Mouse (Mus musculus) forebrain, embryonic 16.5 days (tissue): ENCODE measurements around the gene Bmper. TPM values are rescaled to one million over a fixed set of nuclear protein-coding genes. Genes with fewer than 3 reads are reported as not detected.

ENCODE experiments used
- ATAC-seq: fragments of 200-750 bp; cut with Nextera tagmentation; 2 replicates; pipeline ENCODE4 v1.8.0; 2017; ENCODE audit warnings: mild to moderate bottlenecking, moderate library complexity
- H3K27ac ChIP-seq: fragments of 300-500 bp; sonication (generic); 2 replicates; pipeline ENCODE4 v1.5.1; 2014; ENCODE audit warnings: low read length, control low read depth
- H3K27me3 ChIP-seq: fragments of 300-500 bp; sonication (generic); replicated peaks from 2 replicates; pipeline ENCODE4 v1.6.1; 2014; ENCODE audit warnings: low read length; ENCODE audit not compliant: control insufficient read depth, insufficient read depth
- H3K36me3 ChIP-seq: fragments of 300-500 bp; sonication (generic); 2 replicates; pipeline ENCODE4 v1.6.1; 2014; ENCODE audit not compliant: control insufficient read depth, insufficient read depth
- H3K4me1 ChIP-seq: fragments of 300-500 bp; sonication (generic); replicated peaks from 2 replicates; pipeline ENCODE4 v1.6.1; 2014; ENCODE audit warnings: low read length; ENCODE audit not compliant: control insufficient read depth, insufficient read depth
- H3K4me2 ChIP-seq: fragments of 300-500 bp; sonication (generic); 2 replicates; pipeline ENCODE4 v1.6.1; 2014; ENCODE audit warnings: mild to moderate bottlenecking, low read length, control low read depth
- H3K4me3 ChIP-seq: fragments of 300-500 bp; sonication (generic); replicated peaks from 2 replicates; pipeline ENCODE4 v1.5.1; 2014; ENCODE audit warnings: mild to moderate bottlenecking, low read length, control low read depth
- H3K9ac ChIP-seq: fragments of 300-500 bp; sonication (generic); replicated peaks from 2 replicates; pipeline ENCODE4 v1.6.1; 2014; ENCODE audit warnings: low read depth, low read length, control low read depth
- H3K9me3 ChIP-seq: fragments of 300-500 bp; sonication (generic); 2 replicates; pipeline ENCODE4 v1.6.1; 2016; ENCODE audit warnings: low read length; ENCODE audit not compliant: control insufficient read depth
- WGBS: fragments of 180-500 bp; shearing (Covaris S2); extraction: QIAGEN DNeasy Blood & Tissue Kit; methylation state at CpG from one replicate; pipeline ENCODE4 v1.1.7; 2014; 5-methylcytosine and 5-hydroxymethylcytosine counted together
- polyA plus RNA-seq: library from polyadenylated mRNA; unstranded; fragments of >200 nt; fragmentation: Nextera tagmentation; extraction: Ambion mirVana; gene quantifications from 2 replicates; pipeline ENCODE4 v1.2.1, GENCODE M21; 2015

The Bmper gene
- polyA plus RNA-seq, 1 experiment from 2014 or later: 13.6 TPM

DNA sequence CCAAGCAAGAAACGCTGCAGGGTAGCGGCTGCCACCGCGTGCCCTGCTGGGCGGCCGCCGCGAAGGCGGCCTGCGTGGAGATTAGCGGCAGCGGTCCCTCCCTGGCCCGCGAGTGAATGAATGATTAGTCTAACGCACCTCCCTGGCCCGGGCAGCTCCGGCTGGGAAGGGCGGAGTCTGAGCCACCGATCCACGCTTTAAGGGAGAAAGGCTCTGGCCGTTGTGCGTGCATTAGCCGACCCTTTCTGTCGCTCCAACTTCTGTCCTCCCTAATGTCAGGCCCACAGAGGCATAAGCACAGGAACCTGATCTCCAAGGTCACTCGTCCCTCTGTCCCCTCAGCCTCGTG is 410 bp upstream of the Bmper start:
- ATAC-seq: peak; percentile 69
- H3K4me3 ChIP-seq: peak overlapping the region; percentile 82
- H3K36me3 ChIP-seq: no peaks in the 10 kb centered on the region
- peak overlapping the region; percentile 98 for H3K4me2 ChIP-seq
- H3K9ac ChIP-seq: peak overlapping the region; percentile 83
- peaks cover 16% of the 10 kb centered on the region for H3K4me1 ChIP-seq
- peaks cover 5% of the 10 kb centered on the region; the same call in 1 of the 2 replicates for H3K27me3 ChIP-seq
- under 1% methylated on average over 26 of the region's 26 CpGs for WGBS
- H3K27ac ChIP-seq: peak overlapping the region; percentile 82
- no peaks in the 10 kb centered on the region for H3K9me3 ChIP-seq

DNA sequence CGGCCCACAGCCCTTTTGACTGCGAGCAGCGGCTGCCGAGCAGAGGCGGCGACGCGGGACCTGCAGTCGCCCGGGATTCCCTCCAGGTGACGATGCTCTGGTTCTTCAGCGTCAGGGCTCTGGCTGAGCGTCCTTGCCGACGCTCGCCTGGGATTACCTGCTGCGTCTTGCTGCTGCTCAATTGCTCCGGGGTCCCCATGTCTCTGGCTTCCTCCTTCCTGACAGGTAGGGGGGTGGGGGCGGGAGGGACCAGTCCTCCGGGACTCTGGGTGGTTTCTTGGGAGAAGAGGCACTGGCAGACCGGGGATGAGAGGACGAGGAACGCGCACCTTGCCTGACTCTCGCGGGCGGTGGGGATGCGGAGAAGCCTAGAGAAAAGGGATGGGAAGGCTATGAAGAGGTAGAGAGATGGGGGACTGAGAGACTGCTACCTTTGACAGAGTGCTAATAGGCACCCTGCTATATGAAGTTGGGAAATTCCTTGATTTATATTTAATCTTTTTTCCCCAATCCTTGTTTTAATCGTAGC is 737 bp downstream of the Bmper start:
- peak overlapping the region; percentile 83 for H3K9ac ChIP-seq
- peaks cover 5% of the 10 kb centered on the region; the same call in 1 of the 2 replicates for H3K27me3 ChIP-seq
- peak overlapping the region; percentile 82 for H3K4me3 ChIP-seq
- H3K27ac ChIP-seq: peak overlapping the region; percentile 82
- no peaks in the 10 kb centered on the region for H3K9me3 ChIP-seq
- under 1% methylated on average over 29 of the region's 29 CpGs for WGBS
- peaks cover 16% of the 10 kb centered on the region for H3K4me1 ChIP-seq
- H3K36me3 ChIP-seq: no peaks in the 10 kb centered on the region
- no peak; the same call in none of the 2 replicates for ATAC-seq
- peak overlapping the region; percentile 98 for H3K4me2 ChIP-seq

DNA sequence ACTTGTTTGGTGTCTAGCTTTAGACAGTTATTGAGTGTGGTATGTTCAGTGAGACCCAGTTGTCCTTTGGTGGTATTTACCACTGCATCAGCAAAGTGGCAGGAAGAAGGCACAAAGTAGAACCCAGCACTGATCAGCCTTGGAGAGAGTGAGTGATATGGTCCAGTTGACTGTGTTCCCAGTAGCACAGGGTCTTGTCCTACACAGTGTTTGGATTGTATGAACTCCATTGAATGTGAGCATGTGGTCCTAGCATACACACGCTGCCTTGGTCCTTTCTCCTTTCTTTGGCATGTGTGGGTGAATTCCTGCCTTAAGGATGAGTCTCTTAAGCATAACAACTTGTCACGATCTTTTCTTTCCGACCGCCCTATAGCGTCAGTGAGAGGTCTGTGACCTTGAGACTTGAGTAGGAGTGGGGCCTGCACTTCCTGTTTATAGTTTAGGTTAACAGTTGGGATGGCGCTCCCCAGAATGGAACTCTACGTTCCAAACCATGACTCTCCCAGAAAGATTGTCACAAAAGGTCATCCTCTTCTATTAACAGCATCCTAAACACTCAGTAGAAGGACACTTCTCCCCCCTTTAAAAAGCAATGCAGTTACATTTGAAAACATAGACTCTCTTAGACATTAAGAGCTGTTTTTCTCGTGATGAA is 10.7 kb downstream of the Bmper start:
- Histone ChIP-seq H3K4me1 (0 out of 2 replicates have a peak, but pooled peaks cover 2% of the 10 kb centered on the region), H3K9ac (no peak overlapping the region), H3K27me3 (no peaks in the 10 kb centered on the region), H3K9me3 (no peaks in the 10 kb centered on the region), H3K4me2 (no peak overlapping the region), H3K36me3 (no peaks in the 10 kb centered on the region), H3K4me3 (no peak overlapping the region), H3K27ac (no peak overlapping the region)
- no peak for ATAC-seq
- WGBS: 91% methylated on average over 8 of the region's 8 CpGs

DNA sequence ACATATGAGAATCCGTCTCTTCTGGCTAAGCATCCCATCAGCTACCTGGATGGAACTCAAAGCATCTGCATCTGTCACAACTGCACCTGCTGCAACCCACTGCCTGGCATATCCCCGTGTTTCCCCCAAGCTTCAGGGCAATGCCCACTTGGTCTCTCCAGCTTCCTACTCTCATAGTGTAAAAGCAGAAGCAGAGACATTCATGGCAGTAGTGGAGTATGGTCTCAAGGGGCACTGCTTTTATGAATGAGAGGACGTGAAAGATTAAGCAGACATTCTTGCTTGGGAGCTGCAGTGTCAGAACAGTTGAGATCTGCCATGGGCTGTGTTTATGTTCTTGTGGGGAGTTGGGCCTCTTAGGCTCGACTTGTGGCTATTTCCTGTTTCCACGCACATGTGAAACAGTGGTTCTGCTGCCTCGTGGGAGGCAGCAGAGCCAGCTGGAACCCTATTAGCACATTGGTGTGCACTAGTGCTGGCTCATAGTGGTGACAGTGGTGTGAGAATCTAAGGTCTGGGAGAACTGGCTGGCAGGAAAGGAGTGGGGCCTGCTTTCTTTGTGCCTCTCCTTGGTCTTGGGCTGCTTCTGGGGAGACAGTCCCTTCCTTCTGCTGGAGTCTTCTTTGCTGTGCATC is 12.6 kb downstream of the Bmper start:
- Histone ChIP-seq H3K4me1 (0 out of 2 replicates have a peak, but pooled peaks cover 2% of the 10 kb centered on the region), H3K9me3 (no peaks in the 10 kb centered on the region), H3K4me3 (no peak overlapping the region), H3K4me2 (no peak overlapping the region), H3K9ac (no peak overlapping the region), H3K36me3 (no peaks in the 10 kb centered on the region), H3K27me3 (no peaks in the 10 kb centered on the region), H3K27ac (no peak overlapping the region)
- WGBS: 71% methylated on average over 6 of the region's 6 CpGs
- no peak for ATAC-seq

DNA sequence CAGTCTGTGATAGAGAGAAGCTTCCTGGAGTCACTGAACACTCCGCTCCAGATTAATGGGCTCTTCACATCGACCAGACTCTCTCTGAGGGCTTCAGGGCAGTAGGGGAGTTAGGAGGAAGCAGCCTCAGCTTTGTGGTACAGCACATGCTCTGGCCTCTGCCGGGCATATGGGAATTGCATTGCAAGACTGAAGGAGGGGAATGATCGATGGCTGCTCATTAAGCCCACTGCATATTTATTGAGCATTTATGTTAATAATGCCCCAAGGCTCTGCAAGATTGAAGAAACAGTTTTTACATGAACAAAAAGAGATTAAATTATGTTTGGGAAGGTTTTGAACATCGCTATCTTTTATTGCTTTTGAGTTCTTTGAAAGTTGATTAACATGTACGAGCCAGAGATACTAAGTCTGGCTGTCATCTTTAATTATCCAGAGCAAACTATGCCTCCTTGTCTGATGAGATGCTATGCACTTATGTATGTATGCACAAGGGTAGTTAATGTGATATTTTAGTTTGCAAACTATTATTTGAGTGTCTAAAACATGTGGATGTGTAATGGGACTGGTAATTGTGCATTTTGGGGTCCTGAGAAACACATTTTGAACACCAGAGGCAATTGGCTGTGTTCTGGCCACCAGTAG is 13.9 kb downstream of the Bmper start:
- no peak overlapping the region for H3K4me3 ChIP-seq
- no peak for ATAC-seq
- no peaks in the 10 kb centered on the region for H3K36me3 ChIP-seq
- H3K27ac ChIP-seq: no peak overlapping the region
- H3K9me3 ChIP-seq: no peaks in the 10 kb centered on the region
- no peak overlapping the region for H3K4me2 ChIP-seq
- H3K27me3 ChIP-seq: no peaks in the 10 kb centered on the region
- H3K9ac ChIP-seq: no peak overlapping the region
- WGBS: 57% methylated on average over 6 of the region's 6 CpGs
- 0 out of 2 replicates have a peak, but pooled peaks cover 2% of the 10 kb centered on the region for H3K4me1 ChIP-seq

DNA sequence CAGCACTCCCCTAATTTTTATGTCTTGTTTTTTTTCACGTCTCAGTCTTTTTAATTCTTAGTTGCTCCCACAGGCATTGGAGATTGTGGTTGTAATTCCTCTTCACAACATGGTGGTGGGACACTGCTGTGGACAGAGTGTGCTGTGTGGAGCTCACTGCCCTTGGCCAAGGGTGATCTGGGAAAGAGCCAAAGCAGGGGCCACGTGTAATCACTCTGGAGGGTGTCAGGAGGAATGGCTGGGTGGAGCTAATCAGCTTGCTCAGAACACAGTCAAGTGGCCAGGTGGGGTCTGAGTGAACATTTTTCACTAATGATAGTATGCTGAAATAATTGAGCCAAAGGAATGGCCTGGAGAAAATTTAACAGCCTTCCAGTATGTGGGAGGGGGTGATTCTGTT is 16.1 kb downstream of the Bmper start:
- Histone ChIP-seq H3K9me3 (no peaks in the 10 kb centered on the region), H3K27ac (no peak overlapping the region), H3K4me1 (peaks cover 7% of the 10 kb centered on the region; the same call in 1 of the 2 replicates), H3K9ac (no peak overlapping the region), H3K36me3 (no peaks in the 10 kb centered on the region), H3K4me2 (no peak overlapping the region), H3K27me3 (no peaks in the 10 kb centered on the region), H3K4me3 (no peak overlapping the region)
- WGBS: 65% methylated on average over 2 of the region's 2 CpGs
- ATAC-seq: no peak

DNA sequence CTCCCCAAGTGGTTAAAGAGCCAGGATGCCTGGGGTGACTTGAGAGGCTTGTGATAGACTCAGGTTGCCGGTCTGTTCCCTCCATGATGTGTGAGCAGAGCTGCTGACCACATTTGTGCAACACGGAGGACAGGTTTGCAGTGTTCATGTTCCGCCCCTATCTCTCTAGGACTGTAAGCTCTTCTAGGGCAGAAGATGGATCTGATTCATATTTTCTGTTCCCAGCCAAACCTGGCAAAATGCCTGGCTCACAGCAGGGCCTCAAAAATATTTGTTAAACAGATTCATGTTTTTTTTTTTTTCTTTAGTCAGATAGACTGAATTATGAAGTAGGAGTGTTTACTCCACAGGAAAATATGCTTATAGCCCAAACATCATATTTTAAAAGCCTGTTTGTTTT is 20.0 kb downstream of the Bmper start:
- H3K9me3 ChIP-seq: no peaks in the 10 kb centered on the region
- no peak overlapping the region for H3K4me3 ChIP-seq
- H3K27me3 ChIP-seq: no peaks in the 10 kb centered on the region
- peaks cover 5% of the 10 kb centered on the region; the same call in 1 of the 2 replicates for H3K4me1 ChIP-seq
- no peak overlapping the region for H3K4me2 ChIP-seq
- H3K27ac ChIP-seq: no peak overlapping the region
- no peak overlapping the region for H3K9ac ChIP-seq
- no peaks in the 10 kb centered on the region for H3K36me3 ChIP-seq
- WGBS: 78% methylated on average over 3 of the region's 3 CpGs
- ATAC-seq: no peak

DNA sequence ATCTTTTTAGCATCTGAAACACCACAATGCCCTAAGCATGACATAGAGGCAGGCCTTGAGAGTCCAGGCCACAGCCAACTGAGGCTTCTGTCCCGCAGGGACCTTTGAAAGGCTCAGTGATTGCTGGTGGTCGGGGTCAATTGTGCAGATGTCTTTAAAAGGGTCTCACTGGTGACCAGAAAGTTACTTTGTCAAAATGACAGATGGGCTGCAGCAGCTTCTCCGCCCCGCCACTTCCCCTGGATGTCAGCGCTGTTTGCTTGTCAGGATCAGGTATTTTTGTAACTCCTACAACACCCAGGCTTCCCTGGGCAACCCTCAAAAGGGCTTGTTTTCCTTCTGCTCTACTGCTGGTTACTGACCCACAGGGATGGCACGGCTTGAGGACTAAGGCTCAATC is 21.0 kb downstream of the Bmper start:
- peaks cover 5% of the 10 kb centered on the region; the same call in 1 of the 2 replicates for H3K4me1 ChIP-seq
- ATAC-seq: no peak
- 78% methylated on average over 6 of the region's 6 CpGs for WGBS
- no peak overlapping the region for H3K9ac ChIP-seq
- H3K4me3 ChIP-seq: no peak overlapping the region
- H3K27ac ChIP-seq: no peak overlapping the region
- H3K27me3 ChIP-seq: no peaks in the 10 kb centered on the region
- H3K4me2 ChIP-seq: no peak overlapping the region
- no peaks in the 10 kb centered on the region for H3K9me3 ChIP-seq
- H3K36me3 ChIP-seq: no peaks in the 10 kb centered on the region

DNA sequence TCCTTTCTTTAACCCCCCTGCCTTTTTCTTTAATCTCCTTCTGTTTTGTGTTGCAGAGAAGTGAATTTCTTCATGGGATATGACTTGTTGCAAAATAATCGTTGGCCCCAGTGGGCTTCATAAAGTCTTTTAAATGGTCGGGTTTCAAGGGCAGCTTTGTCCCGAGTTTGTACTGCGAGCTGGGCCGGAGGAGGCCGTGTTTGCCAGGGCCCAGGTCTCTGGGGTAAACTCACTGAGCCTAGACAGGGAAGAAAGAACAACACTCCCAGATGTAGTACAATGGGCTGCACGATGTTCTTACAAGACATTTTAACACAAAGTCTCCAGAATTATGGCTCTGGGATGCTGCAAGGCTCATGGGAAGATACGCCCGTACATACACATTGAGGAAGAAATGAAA is 23.5 kb downstream of the Bmper start:
- 81% methylated on average over 9 of the region's 9 CpGs for WGBS
- no peaks in the 10 kb centered on the region for H3K9me3 ChIP-seq
- H3K27ac ChIP-seq: no peak overlapping the region
- H3K4me3 ChIP-seq: no peak overlapping the region
- ATAC-seq: no peak
- no peaks in the 10 kb centered on the region for H3K36me3 ChIP-seq
- no peak overlapping the region for H3K4me2 ChIP-seq
- H3K27me3 ChIP-seq: no peaks in the 10 kb centered on the region
- no peak overlapping the region for H3K9ac ChIP-seq
- peaks cover 7% of the 10 kb centered on the region for H3K4me1 ChIP-seq
